Mouse (Mus musculus): Measurements from ENCODE around the gene Pde4a. TPM values are rescaled to one million over a fixed set of nuclear protein-coding genes. Genes with fewer than 3 reads are reported as not detected.

The Pde4a gene
- 100 to 1,000 TPM; 101 to 106 TPM for total RNA-seq (2021)
- long read RNA-seq, experiment 1, full-length matches to known transcripts = 77 of 91 reads
- long read RNA-seq, experiment 1, partial matches to known transcripts = 4 of 91 reads
- long read RNA-seq, experiment 1, other reads (novel, unspliced or antisense) = 10 of 91 reads
- long read RNA-seq, experiment 2, full-length matches to known transcripts = 22 of 42 reads
- long read RNA-seq, experiment 2, partial matches to known transcripts = 7 of 42 reads
- long read RNA-seq, experiment 2, other reads (novel, unspliced or antisense) = 13 of 42 reads

DNA sequence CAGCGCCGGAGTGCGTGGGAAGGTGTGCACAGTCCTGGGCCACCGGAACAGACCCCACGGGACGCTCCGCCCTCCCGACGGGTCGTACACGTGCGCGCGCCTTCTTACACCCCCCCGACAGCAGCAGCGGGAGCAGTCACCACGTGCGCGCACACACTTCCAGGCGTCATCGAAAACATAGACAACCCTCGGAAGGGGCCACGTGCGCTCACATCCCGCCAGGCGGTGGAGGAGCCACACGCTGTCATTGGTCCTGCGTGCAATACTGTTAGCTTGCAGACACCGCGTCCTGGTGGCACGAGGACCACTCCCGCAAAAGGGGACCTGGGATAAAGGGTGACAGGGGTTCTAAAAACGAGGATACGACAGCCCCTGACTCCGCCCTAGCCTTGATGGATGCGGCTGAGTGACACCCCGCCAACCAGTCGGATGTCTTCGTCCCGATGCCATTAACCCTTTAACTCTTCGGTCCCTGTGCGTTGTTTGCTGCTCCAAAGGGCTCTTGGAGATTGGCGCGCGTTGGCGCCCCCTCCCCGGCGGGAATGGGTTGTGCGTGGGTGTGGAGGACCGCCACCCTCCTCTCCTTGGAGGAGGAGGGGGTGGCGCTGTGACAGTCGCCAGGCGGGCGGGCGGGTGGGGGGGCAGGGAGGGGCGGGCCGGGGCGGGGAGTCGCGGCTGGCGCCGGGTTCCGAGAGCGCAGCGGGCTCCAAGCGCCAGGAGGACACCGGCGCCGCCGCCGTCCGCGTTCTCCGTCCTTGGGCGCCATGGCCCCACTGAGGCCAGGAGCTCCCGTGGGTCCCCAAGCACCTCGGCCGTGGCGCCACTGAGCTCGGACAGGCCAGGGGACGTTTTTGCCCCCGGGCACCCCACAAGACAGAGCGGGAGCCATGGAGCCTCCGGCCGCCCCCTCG lies at the start of gene Pde4a:
Gene Pde4a (plus strand): TSS at position 674 of the 911 bp plus-strand sequence.
- TF ChIP-seq CTCF (IDR thresholded peaks at IDR 0.05) = no peak; the same call in 1 of the 2 replicates
- DNase-seq (ENCODE audit: extremely low spot score in 1 of 2, low spot score in 2 of 2) = peak; percentile 75 to 80
- H3K27ac ChIP-seq = peak within 1 kb of the TSS; percentile 94
- H3K4me3 ChIP-seq = peak within 1 kb of the TSS; percentile 58
- intact Hi-C loops (cut with DNase I) = no loop called here

DNA sequence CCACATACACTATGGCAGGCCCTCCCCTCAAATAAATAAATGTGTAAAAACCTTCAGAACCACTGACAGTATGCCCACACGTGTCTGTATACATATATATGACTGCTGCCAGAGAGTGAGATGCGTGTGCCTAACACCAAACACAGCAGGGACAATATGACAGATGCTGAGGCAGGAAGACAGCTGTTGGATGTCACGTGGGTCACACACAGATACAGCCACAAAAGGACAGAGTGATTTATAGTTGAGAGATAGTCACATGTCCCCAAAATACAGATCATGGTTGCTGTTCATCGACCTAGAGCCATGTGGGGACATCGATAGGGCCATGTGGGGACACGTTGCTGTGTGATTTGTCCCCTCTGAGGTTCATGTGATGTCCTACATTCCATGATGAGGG lies 48.4 kb upstream of the Pde4a start:
- intact Hi-C loops (cut with DNase I) = no loop called here
- no peak for DNase-seq (ENCODE audit: extremely low spot score in 1 of 2, low spot score in 2 of 2)
- no peak overlapping the region for H3K4me3 ChIP-seq
- TF ChIP-seq CTCF (IDR thresholded peaks at IDR 0.05) = no peak
- no peak overlapping the region for H3K27ac ChIP-seq

DNA sequence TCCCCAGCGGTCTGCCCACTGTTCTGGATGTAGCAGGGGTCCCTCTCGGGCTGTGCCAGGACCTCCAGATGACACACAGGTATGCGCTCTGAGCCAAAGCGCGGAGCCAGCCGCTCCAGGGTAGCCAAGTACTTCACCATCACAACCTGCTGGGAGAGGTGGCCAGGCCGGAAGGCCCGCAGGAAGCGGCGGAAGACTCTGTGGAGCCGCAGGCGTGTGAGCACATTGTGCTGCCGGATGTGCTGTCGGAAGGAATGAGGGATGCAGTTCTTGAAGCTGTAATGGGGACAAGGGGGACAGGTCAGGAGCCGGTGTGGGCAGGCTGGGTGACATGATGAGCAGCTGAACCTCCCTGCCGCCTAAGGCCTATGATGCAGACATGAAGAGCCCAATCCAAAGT lies 44.0 kb upstream of the Pde4a start:
- no peak overlapping the region for H3K27ac ChIP-seq
- TF ChIP-seq CTCF (IDR thresholded peaks at IDR 0.05) = no peak
- H3K4me3 ChIP-seq = no peak overlapping the region
- intact Hi-C loops (cut with DNase I) = no loop called here
- DNase-seq (ENCODE audit: extremely low spot score in 1 of 2, low spot score in 2 of 2) = no peak

DNA sequence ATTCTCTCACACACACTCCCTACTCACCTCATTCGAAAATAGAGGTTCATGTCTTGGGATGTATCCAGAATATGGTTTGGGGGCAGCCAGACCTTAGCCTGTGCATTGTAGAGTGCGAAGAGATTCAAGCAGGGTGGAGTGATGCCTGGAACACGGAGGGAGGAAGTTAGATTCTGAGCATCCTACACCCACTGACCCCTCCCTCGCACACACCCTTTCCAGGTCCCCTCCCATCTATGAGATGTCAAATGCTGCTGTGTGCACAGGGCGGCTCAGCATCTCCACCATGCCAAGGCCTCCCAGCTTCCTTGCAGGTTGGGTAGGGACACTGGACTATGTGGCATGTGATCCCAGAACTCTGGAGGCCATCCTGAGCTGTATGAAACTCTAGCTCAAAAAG lies 40.7 kb upstream of the Pde4a start:
- Histone ChIP-seq H3K4me3 (no peak overlapping the region), H3K27ac (no peak overlapping the region)
- TF ChIP-seq CTCF (IDR thresholded peaks at IDR 0.05) = no peak
- DNase-seq (ENCODE audit: extremely low spot score in 1 of 2, low spot score in 2 of 2) = no peak
- intact Hi-C loops (cut with DNase I) = no loop called here

DNA sequence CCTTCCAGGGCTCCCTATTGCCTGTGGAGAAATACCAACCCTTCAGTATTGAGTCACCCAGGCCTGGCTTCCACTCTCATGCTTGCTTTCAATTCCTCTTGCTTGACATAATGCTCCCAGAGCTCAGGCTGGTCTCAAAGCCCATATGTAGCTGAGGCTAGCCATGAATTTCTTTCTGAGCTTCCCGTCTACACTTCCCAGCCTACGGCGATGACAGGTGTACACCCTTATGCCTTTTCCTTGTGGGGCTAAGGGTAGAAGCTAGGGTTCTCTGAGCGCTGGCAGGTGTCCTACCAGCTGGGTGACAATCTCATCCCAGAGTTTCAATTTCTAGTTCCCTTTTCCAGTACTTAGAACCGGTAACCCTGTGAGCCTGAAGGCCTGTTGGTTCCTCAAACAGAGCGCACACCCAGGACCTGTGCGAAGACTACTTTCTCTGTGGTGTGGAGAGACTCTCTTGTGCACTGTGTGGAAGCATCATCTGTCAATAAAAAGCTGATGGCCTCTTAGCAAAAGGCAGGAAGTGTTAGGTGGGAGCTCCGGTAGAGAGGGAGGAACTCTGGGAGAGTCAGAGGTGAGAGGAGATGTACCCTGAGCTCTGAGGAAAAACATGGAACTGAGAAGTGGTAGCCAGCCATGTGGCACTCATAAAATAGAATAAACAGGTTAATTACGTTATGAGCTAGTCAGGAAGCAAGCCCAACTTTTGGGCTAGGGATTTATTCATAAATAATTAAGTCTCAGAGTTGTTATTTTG lies 39.8 kb upstream of the Pde4a start:
- Histone ChIP-seq H3K4me3 (no peak overlapping the region), H3K27ac (no peak overlapping the region)
- TF ChIP-seq CTCF (IDR thresholded peaks at IDR 0.05) = no peak
- intact Hi-C loops (cut with DNase I) = no loop called here
- no peak for DNase-seq (ENCODE audit: extremely low spot score in 1 of 2, low spot score in 2 of 2)

DNA sequence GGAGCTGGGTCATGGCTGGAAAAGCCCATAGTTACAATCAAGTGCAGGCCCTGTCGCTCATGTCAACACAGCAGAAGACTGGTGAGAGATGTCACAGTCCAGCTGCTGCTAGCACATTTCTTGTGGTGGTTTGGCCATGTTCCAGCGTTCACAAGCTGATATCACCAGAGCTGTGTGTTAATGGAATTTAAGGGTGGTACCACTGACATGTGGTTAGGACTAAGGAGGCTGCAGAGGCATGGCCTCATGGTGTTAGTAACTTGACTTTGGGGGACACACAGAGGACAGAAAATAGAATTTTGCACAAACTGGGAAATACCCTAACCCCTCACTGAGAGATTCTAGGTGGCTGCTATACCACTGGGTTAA lies 39.3 kb upstream of the Pde4a start:
- intact Hi-C loops (cut with DNase I) = no loop called here
- H3K27ac ChIP-seq = no peak overlapping the region
- no peak for TF ChIP-seq CTCF (IDR thresholded peaks at IDR 0.05)
- DNase-seq (ENCODE audit: extremely low spot score in 1 of 2, low spot score in 2 of 2) = no peak
- H3K4me3 ChIP-seq = no peak overlapping the region

DNA sequence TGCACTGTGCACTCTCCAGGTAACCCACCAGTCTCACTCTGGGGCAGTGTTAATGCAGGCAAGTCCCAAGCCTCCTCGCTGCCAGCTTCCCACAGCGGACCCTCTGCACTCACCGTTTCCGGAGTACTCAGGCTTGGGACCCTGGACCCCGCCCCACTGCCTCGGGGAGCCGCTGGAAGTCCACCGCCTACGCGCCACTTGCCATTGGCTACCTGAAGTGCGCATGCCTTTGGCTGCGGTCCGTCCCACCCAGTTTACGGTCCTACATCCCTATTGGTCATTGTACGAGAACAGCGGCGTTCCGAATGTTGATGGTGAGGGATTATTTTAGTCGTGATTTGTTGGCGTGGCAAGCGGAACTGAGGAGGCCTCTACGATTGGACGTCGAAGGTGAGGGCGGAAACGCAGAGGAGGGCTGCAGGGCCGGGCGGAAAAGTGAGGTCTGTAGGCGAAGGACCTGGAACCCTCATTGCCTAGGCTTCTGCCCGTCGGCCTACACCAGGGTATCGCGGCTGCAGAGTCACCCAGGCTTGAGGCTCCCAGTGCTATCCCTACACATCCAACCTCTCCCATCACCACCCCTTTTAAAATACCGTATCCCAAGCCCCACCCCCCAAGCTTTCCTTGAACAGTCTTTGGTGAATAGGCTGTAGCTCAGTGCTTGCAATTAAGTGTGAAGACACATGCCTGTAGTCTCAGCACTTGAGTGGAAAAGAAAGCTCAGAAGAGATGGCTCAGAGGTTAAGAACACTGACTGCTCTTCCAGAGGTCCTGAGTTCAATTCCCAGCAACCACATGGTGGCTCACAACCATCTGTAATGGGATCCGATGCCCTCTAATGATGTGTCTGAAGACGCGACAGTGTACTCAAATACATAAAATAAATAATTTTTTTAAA lies 34.2 kb upstream of the Pde4a start, which contains the start of gene Tyk2:
Gene Tyk2 (minus strand): TSS at position 185 of the 898 bp plus-strand sequence.
- Histone ChIP-seq H3K4me3 (peak within 1 kb of the TSS; percentile 79), H3K27ac (peak within 1 kb of the TSS; percentile 48; the same call in 1 of the 2 replicates)
- no peak for TF ChIP-seq CTCF (IDR thresholded peaks at IDR 0.05)
- DNase-seq (ENCODE audit: extremely low spot score in 1 of 2, low spot score in 2 of 2) = peak; percentile 86 to 89
- intact Hi-C loops (cut with DNase I) = loop anchor here (2.0 kb wide), 1 partner anchor 59 kb away; the partner anchor contains the start of genes Fdx1l and Gm49373

DNA sequence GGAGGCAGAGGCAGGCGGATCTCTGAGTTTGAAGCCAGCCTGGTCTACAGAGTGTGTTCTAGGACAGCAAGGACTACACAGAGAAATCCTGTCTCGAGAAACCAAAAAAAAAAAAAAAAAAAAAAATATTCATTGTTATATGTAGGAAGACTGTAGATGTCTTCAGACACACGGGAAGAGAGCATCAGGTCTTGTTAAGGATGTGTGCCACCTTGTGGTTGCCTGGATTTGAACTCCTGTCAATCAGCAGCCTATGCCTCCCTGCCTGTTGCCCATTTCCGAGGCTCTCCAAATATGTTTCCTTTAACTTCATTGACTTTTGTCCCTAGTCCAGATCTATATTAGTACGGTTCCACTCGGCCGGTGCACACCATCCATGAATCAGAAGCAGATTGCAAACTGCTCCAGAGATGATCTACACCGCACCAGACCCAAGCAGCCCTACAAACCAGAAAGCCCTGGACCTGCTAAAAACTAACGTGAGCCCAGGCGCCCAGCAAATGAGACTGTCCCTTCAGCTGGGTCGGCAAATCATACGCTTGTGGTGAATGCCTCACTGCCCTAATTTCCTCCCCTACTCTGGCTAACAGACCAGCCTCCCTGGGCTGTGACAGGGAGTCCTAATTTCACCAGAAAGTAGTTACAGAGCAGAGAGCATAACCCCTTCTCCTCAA lies 33.3 kb upstream of the Pde4a start:
- peak; percentile 43 for TF ChIP-seq CTCF (IDR thresholded peaks at IDR 0.05)
- DNase-seq (ENCODE audit: extremely low spot score in 1 of 2, low spot score in 2 of 2) = no peak
- intact Hi-C loops (cut with DNase I) = no loop called here

DNA sequence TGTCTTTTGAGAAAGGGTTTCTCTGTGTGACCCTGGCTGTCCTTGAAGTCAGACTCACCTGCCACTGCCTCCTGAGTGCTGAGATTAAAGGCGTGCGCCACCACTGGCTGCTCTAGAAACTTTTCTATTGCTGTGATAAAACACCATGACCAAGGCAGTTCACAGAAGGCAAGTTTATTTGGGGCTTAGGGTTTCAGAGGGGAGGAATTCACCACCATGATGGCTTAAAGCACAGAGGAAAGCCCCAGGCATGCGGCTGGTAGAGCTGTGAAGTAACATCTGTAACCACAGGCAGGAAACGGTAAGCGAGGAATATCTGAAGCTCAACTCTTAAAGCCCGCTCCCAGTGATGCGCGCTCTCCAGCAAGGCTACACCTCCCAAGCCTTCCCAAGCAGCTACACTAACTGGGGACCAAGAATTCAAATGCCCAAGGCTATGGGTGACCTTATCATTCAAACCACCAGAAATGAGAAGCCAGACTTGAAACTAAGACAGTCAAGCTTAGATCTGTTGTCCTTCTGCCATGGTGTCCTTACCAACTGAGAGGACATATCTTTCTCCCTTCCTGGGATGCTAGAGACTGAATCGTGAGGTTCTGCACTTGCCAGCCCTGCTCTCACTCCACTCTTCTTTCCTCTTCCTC lies 32.3 kb upstream of the Pde4a start:
- Histone ChIP-seq H3K27ac (no peak overlapping the region), H3K4me3 (no peak overlapping the region)
- DNase-seq (ENCODE audit: extremely low spot score in 1 of 2, low spot score in 2 of 2) = no peak
- intact Hi-C loops (cut with DNase I) = no loop called here
- no peak for TF ChIP-seq CTCF (IDR thresholded peaks at IDR 0.05)

More for the DNA sequence above, 33.3 kb upstream of the Pde4a start:
- H3K27ac ChIP-seq = no peak overlapping the region
- H3K4me3 ChIP-seq = no peak overlapping the region

Data from left cerebral cortex, adult 2 months (tissue).